Mouse (Mus musculus) neural tube, embryonic 15.5 days (tissue): ENCODE measurements around the gene Fam160a1. TPM values are rescaled to one million over a fixed set of nuclear protein-coding genes. Genes with fewer than 3 reads are reported as not detected.

ENCODE experiments used
- polyA plus RNA-seq: library from polyadenylated mRNA; unstranded; fragments of >200 nt; fragmentation: Nextera tagmentation; extraction: Ambion mirVana; gene quantifications from 2 replicates; pipeline ENCODE4 v1.2.1, GENCODE M21; 2015

The Fam160a1 gene
- polyA plus RNA-seq, 1 experiment from 2014 or later, result 0.31 TPM

Other genes starting within 250 kb of the Fam160a1 start
- gene Gatb, start 243.2 kb downstream of the Fam160a1 start, polyA plus RNA-seq, result 20.9 TPM in 2 replicates
- gene Glt28d2, start 70.2 kb upstream of the Fam160a1 start, polyA plus RNA-seq, result 0.29 and 0.98 TPM in 2 replicates
- gene Gm37240, start 70.2 kb upstream of the Fam160a1 start, polyA plus RNA-seq, result 0.99 and 3.8 TPM in 2 replicates
- gene Sh3d19, start 153.8 kb upstream of the Fam160a1 start, polyA plus RNA-seq, result 16.0 and 16.7 TPM in 2 replicates
- gene Prss48, start 185.2 kb upstream of the Fam160a1 start, polyA plus RNA-seq, result not detected in 2 replicates